Mouse (Mus musculus) G1E (cell line): ENCODE results near the gene Spag8.

ENCODE experiments used
- CTCF ChIP-seq: IDR thresholded peaks from 2 replicates; pipeline ENCODE4 v1.5.1; 2012; ENCODE audit warnings: low read depth, low read length, inconsistent platforms, mixed read lengths
- GATA1 ChIP-seq: IDR thresholded peaks from 2 replicates; pipeline ENCODE4 v1.6.1; 2012; ENCODE audit warnings: borderline replicate concordance, low read length, inconsistent platforms, mixed read lengths
- GATA2 ChIP-seq: IDR thresholded peaks from 2 replicates; pipeline ENCODE4 v1.6.1; 2012; ENCODE audit warnings: low read depth, low read length, inconsistent platforms, borderline replicate concordance
- POLR2AphosphoS5 ChIP-seq: IDR thresholded peaks from 2 replicates; pipeline ENCODE4 v1.6.1; 2012; ENCODE audit warnings: low read depth, low read length, inconsistent platforms; ENCODE audit not compliant: insufficient replicate concordance
- TAL1 ChIP-seq: conservative IDR thresholded peaks from 2 replicates; pipeline ENCODE4 v1.6.1; 2012; ENCODE audit warnings: low read depth, low read length, inconsistent platforms, mixed read lengths

DNA sequence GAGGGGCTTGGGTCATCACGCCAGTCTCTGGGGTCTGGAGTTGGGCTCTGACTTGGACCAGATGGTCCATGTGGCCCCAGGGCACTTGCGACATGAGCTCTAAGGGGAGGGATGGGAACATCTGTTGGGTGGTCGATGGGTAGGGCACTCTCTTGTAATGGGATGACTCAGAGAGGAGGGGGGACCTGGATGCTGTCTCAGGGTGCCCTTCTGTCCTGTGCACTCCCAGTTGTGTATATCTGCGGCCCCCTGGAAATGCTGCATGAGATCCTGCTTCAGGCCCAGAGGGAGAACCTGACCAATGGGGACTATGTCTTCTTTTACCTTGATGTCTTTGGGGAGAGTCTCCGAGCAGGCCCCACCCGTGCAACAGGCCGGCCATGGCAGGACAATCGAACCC lies 20.1 kb downstream of the Spag8 start:
- TF ChIP-seq CTCF (no peak), GATA1 (no peak), TAL1 (no peak), GATA2 (no peak), POLR2AphosphoS5 (no peak)
